Mouse (Mus musculus) limb, embryonic 14.5 days (tissue): Measurements from ENCODE around the gene Camsap1. TPM values are rescaled to one million over a fixed set of nuclear protein-coding genes. Genes with fewer than 3 reads are reported as not detected.

Experiments
- ATAC-seq: fragments of 200-750 bp; cut with Nextera tagmentation; 2 replicates; pipeline ENCODE4 v1.8.0; 2017; ENCODE audit warnings: low read depth, moderate number of reproducible peaks, moderate TSS enrichment; ENCODE audit not compliant: low FRiP score
- DNase-seq: peaks from one replicate; pipeline ENCODE4 v3.0.0-alpha.2; 2015; ENCODE audit warnings: low spot score
- H3K27ac ChIP-seq: fragments of 300-500 bp; sonication (generic); replicated peaks from 2 replicates; pipeline ENCODE4 v1.5.1; 2014; ENCODE audit warnings: low read depth, mild to moderate bottlenecking, low read length, moderate library complexity, mixed read lengths
- H3K27me3 ChIP-seq: fragments of 300-500 bp; sonication (generic); 2 replicates; pipeline ENCODE4 v1.6.1; 2014; ENCODE audit warnings: low read length, mixed read lengths; ENCODE audit not compliant: control insufficient read depth, insufficient read depth
- H3K36me3 ChIP-seq: fragments of 300-500 bp; sonication (generic); 2 replicates; pipeline ENCODE4 v1.6.1; 2014; ENCODE audit warnings: mild to moderate bottlenecking, low read length, moderate library complexity, mixed read lengths; ENCODE audit not compliant: control insufficient read depth, insufficient read depth
- H3K4me1 ChIP-seq: fragments of 300-500 bp; sonication (generic); 2 replicates; pipeline ENCODE4 v1.6.1; 2014; ENCODE audit warnings: antibody characterized with exemption, low read length, mixed read lengths; ENCODE audit not compliant: control insufficient read depth, insufficient read depth
- H3K4me2 ChIP-seq: fragments of 300-500 bp; sonication (generic); replicated peaks from 2 replicates; pipeline ENCODE4 v1.6.1; 2014; ENCODE audit warnings: low read depth, mild to moderate bottlenecking, low read length, moderate library complexity; ENCODE audit not compliant: severe bottlenecking
- H3K4me3 ChIP-seq: fragments of 300-500 bp; sonication (generic); replicated peaks from 2 replicates; pipeline ENCODE4 v1.5.1; 2014; ENCODE audit warnings: low read length
- H3K9ac ChIP-seq: fragments of 300-500 bp; sonication (generic); 2 replicates; pipeline ENCODE4 v1.6.1; 2014; ENCODE audit warnings: mild to moderate bottlenecking, low read depth, low read length, moderate library complexity; ENCODE audit not compliant: severe bottlenecking
- H3K9me3 ChIP-seq: fragments of 300-500 bp; sonication (generic); 2 replicates; pipeline ENCODE4 v1.6.1; 2016; ENCODE audit warnings: low read length; ENCODE audit not compliant: control insufficient read depth
- POLR2A ChIP-seq: fragments of 200-500 bp; IDR thresholded peaks from 2 replicates; pipeline ENCODE4 v1.8.0; 2012; ENCODE audit warnings: inconsistent platforms, mild to moderate bottlenecking, moderate library complexity, borderline replicate concordance; ENCODE audit not compliant: insufficient read depth, insufficient read length; ENCODE audit errors: extremely low read depth
- WGBS: fragments of 180-500 bp; shearing (Covaris S2); extraction: QIAGEN DNeasy Blood & Tissue Kit; methylation state at CpG from one replicate; pipeline ENCODE4 v1.1.7; 2014; 5-methylcytosine and 5-hydroxymethylcytosine counted together
- polyA plus RNA-seq, 2 experiments: library from polyadenylated mRNA; depleted of rRNA in 1 of 2; stranded (reverse) in 1 of 2; unstranded in 1 of 2; fragments of >200 nt; fragmentation: Nextera tagmentation in 1 of 2; extraction: Ambion mirVana in 1 of 2; gene quantifications; 2 replicates each; pipeline versions ENCODE4 v1.2.1 to v1.2.3; 2012 to 2014

Camsap1 gene
- polyA plus RNA-seq, 2 experiments = 16.7 to 24.2 TPM

DNA sequence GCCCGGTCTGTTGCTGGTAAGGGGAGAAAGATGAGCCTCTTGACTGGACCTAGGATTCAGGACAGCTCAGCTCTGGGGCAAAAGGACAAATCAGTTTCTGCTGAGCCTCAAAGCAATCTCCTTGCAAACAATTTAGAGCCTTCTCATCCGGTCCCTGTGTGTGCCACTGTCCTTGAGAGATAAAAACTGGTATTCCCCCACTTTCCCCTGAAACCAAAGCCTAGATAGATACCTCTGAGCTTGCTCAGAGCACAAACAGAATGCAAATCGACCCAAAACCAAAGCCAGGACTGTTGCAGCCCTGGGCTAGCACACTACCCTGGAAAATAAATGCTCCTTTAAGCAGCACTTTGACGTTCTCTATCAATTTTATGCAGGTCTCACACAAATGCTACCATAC is 4.1 kb downstream of the Camsap1 start:
- no peak overlapping the region for H3K27ac ChIP-seq
- ATAC-seq = no peak
- no peak for DNase-seq
- H3K27me3 ChIP-seq = no peaks in the 10 kb centered on the region
- 0 out of 2 replicates have a peak, but pooled peaks cover 5% of the 10 kb centered on the region for H3K36me3 ChIP-seq
- H3K4me1 ChIP-seq = peaks cover 16% of the 10 kb centered on the region
- H3K4me3 ChIP-seq = no peak overlapping the region
- no peak overlapping the region for H3K9ac ChIP-seq
- no peak for TF ChIP-seq POLR2A
- no peaks in the 10 kb centered on the region for H3K9me3 ChIP-seq
- H3K4me2 ChIP-seq = no peak overlapping the region
- 89% methylated on average over 4 of the region's 4 CpGs for WGBS

GRCm38 (mm10) chr2:25977587-25978239 is 5.4 kb downstream of the Camsap1 start:
- Histone ChIP-seq H3K4me3 (no peak overlapping the region), H3K4me2 (no peak overlapping the region), H3K27me3 (no peaks in the 10 kb centered on the region), H3K36me3 (peaks cover 18% of the 10 kb centered on the region; the same call in 1 of the 2 replicates), H3K4me1 (peaks cover 15% of the 10 kb centered on the region), H3K9ac (no peak overlapping the region), H3K27ac (no peak overlapping the region), H3K9me3 (no peaks in the 10 kb centered on the region)
- DNase-seq (no peak), ATAC-seq (no peak)
- TF ChIP-seq POLR2A = no peak
- 70% methylated on average over 7 of the region's 7 CpGs for WGBS

DNA sequence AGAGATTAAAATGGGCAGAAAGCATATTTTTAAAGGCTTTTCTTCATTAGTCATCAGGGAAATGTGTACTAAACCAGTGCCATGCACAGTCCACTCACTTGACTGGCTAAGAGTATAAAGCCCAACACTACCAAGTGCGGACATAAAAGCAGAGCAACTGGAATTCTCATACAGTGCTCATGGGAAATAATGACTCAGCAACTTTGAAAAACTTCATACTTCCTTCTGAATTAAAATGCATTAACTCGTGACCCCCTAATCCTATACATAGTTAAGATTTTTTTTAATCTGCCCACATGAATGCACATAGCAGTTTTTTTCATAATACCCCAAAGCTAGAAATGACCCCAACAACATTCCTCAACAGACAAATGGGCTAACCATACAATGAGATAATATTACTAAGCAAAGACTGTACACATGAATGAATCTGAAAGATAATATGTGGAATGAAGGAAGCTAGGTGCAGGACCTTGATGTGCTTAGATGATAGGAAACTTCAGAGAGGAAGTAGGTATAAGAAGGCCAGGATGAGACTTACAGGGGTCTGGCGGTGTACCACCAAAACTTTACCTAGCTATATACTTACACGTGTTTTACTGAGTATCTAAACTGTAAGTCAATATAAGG is 7.8 kb downstream of the Camsap1 start:
- TF ChIP-seq POLR2A = no peak
- no peak overlapping the region for H3K27ac ChIP-seq
- WGBS = 88% methylated on average over 4 of the region's 4 CpGs

DNA sequence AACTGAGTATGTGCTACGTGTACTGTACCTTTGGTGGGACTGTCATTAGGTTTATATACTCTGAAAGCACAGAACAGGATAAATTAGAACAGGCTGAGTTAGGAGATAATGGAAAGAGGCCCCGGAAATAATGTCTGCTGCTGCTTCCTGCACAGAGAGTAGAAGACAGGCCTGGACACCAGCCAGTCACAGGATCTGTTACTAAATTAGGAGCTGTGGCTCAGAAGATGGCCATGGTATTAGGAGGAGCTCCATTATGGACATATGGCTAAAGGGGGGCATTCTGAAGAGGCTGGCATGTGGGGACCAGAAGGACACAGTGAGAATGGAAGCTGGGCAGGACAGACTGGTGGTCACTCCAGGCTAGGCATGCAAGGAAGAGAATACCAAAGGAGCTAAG is 12.7 kb downstream of the Camsap1 start:
- H3K9ac ChIP-seq = no peak overlapping the region
- WGBS = 72% methylated on average over 2 of the region's 2 CpGs
- H3K4me2 ChIP-seq = no peak overlapping the region
- H3K27ac ChIP-seq = no peak overlapping the region
- ATAC-seq (no peak), DNase-seq (no peak)
- no peaks in the 10 kb centered on the region for H3K9me3 ChIP-seq
- no peaks in the 10 kb centered on the region for H3K27me3 ChIP-seq
- H3K36me3 ChIP-seq = peaks cover 42% of the 10 kb centered on the region
- H3K4me1 ChIP-seq = no peaks in the 10 kb centered on the region
- H3K4me3 ChIP-seq = no peak overlapping the region
- TF ChIP-seq POLR2A = no peak

More for the DNA sequence above, 7.8 kb downstream of the Camsap1 start:
- no peak overlapping the region for H3K9ac ChIP-seq
- no peak for ATAC-seq
- no peaks in the 10 kb centered on the region for H3K9me3 ChIP-seq
- no peak overlapping the region for H3K4me3 ChIP-seq
- H3K4me2 ChIP-seq = no peak overlapping the region
- H3K36me3 ChIP-seq = peaks cover 18% of the 10 kb centered on the region; the same call in 1 of the 2 replicates
- H3K4me1 ChIP-seq = 0 out of 2 replicates have a peak, but pooled peaks cover 2% of the 10 kb centered on the region
- no peaks in the 10 kb centered on the region for H3K27me3 ChIP-seq
- DNase-seq = no peak

GRCm38 (mm10) chr2:25969319-25969718 is 13.8 kb downstream of the Camsap1 start:
- ATAC-seq (no peak), DNase-seq (no peak)
- Histone ChIP-seq H3K4me1 (no peaks in the 10 kb centered on the region), H3K27me3 (no peaks in the 10 kb centered on the region), H3K27ac (no peak overlapping the region), H3K9me3 (no peaks in the 10 kb centered on the region), H3K36me3 (peaks cover 53% of the 10 kb centered on the region), H3K9ac (no peak overlapping the region), H3K4me2 (no peak overlapping the region), H3K4me3 (no peak overlapping the region)
- 82% methylated on average over 4 of the region's 4 CpGs for whole genome bisulfite sequencing
- no peak for TF ChIP-seq POLR2A
